Mouse (Mus musculus) spleen, postnatal 4 days (tissue): Measurements from ENCODE around the gene Ush2a.

ENCODE experiments used
- DNase-seq, 2 experiments: peaks; one replicate each; pipeline ENCODE4 v3.0.0; 2022; ENCODE audit warnings: low spot score in 2 of 2

The Ush2a gene

DNA sequence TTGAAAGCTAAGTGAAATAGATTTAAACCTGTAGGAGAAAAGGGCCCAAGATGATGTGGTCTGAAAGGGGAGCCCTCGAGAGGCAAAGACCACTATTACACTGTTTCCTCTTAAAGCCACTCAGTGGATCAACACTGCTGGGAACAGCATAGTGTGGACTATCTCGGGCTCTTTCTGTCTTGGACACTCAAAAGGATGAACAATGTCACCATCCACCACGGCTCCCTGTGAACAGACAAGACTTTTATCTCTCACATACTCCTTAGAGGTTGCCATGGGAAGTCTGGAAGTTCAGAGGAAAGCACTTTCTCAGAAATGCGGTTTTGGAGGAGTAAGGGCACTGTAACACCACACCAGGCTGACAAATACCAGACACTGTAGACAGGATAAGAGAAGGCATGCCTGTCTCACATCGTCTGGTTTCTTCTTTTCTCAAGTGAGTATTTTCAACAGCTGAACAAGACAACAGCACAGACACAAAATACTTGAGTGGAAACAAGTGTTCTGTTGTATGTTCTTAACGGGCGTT is 124.0 kb downstream of the Ush2a start:
- no peak for DNase-seq

DNA sequence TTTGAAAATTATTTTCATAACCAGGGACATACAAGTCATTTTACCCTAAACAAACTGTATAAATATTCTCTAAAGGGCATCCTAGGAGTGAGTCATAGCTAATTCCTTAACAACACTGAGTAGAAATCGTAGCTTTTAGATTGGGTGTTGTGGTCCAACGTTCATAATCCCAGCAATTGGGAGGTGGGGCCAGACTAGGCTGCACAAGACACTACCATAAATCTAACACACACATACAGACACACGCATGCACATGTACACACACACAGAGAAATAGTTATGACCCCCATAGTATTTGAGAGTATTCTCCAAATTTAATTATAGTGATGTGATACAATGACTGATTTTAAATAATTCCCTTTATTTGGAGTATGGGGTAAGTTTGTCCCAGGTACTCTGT is 125.5 kb downstream of the Ush2a start:
- DNase-seq = no peak

DNA sequence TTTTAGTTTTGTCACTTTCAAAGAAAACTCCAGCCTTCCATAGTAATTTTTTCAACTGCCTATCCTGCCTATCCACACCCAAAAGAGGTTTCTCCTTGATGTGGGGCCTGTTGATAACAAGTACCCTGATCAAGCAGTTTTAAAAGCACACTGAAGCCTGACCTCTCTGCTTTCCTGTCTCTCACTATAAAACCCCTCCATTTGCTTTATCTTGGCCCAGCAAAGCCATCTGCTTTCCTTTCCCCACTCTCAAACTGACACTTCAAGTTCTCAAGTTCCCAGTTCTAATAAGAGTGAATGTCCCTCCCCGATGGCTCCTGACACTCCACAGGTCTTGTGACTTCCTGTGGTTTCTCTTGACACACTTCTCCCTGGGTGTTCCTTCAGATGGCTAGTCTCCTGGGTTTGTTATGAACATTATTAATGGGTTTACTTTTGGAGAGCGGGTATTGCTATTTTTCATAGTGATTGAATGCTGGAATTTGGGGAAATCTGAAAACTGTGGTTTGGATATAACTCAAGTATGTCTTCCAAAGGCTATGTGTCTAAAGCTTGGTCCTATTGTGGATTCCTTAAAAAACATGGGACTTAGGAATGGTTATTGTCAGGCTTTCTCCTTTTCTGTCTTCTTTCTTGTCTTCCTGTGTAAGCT is 126.1 kb downstream of the Ush2a start:
- no peak for DNase-seq

GRCm38 (mm10) chr1:188390080-188390479 is 128.3 kb downstream of the Ush2a start:
- DNase-seq = no peak

GRCm38 (mm10) chr1:188407176-188407575 is 145.4 kb downstream of the Ush2a start:
- DNase-seq = no peak

DNA sequence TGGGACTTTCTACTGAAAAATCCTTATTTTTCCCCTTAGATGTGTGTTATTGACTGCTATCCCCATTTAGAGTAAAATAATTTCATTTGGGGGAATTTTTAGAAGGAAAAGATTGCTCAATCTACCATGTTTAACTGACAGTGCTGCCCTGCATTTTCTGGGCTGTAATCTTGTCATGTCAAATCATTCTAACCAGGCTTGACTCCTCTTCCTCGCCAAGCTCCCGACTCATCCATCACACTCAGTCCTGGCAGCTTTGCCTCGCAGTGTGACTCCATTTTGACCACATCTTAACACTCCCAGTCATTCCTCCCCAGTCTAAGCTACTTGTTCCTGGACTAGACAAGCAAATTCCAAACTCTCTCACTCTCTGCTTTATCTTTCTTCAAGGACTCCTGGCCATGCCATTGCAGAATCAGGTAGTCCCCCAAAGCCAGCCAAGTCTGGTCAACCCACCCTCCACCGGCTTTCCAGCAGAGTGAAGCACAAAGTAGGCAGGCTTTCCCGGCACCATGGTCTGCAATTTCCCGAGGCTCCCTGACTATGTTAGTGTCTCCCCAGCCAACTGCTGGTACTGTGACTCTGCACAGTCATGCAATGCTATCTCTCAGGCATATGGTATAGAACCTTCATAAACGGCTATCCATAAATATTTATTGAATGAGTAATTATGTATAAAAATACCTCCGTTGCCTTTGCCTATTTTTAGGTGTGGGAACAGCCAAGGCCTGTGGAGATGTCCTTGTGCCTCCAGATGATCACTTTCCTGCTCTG is 146.0 kb downstream of the Ush2a start:
- no peak for DNase-seq

- DNase-seq = no peak
Measured at GRCm38 (mm10) chr1:188410547-188410946, 148.7 kb downstream of the Ush2a start.

GRCm38 (mm10) chr1:188420543-188420942 is 158.7 kb downstream of the Ush2a start:
- no peak for DNase-seq

DNA sequence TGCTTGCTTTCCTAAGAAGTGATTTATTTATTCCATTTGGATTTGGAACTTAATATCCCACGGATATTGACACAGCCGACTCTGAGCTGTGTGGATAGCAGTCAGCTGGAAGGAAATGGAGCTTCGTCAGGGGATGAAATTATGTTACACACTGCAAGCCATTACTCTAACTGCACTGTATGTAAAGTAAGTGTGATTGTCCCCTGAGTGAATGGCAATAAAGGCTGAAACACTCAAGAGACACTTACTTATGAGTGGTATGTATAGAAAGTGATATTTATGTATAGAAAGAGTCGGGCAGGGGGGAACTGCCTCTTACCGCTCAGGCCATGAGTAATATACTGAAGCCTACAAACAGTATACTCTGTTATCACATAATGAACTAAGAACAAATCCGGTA is 166.3 kb downstream of the Ush2a start:
- no peak for DNase-seq

GRCm38 (mm10) chr1:188430689-188431088 is 168.9 kb downstream of the Ush2a start:
- DNase-seq = no peak

DNA sequence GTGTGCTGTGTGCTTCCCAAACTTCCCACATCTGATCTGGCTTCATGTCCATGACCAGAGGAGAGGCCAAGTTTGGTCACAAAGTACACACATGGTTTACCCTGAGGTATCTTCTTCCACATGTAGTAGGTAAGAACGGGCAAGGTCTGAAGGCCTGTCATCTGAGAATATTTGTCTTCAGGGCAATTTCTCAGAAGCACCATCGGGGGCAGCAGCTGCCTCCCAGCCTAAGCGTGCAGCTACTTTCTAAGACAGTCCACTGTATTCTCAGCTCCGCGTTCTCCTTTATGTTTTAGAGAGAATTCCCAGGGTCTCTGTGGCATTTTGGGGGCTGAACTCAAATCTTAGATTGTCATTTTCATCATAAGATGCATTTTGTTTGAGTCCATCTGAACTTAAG is 186.1 kb downstream of the Ush2a start:
- no peak for DNase-seq

DNA sequence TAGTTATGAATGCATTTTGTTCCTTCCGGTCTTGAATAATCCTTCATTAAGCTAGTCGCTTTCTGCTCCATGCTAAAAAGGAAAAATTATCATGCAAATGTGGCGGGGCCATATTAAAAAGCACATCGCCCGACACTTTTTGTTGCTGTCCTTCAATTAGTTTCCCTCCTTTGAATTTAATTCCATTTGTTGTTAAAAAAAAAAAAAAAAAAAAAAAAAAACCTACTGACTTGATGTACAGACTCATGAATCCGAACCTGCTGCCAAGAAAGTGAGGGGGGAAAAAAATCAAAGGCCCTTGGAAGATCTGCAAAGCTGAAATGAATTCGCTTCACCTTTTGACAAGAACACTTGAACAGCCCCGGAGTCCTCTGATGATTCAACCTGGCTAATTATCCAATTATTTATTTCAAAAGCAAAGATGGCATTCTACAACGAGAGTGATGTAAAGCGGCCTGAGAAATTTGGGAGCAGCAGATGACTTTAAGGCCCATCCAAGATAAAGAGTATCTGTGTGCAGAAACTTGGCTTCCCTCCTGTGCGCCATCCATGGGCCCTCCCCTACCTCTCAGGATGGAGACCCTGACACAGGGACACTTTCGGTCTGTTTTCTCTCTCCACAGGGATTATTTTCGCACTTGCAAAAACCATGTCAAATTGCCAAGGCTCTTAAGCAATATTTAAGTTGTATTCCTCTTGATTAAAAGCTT is 194.8 kb downstream of the Ush2a start:
- DNase-seq = no peak

- no peak for DNase-seq
Measured at GRCm38 (mm10) chr1:188457221-188458008, 195.6 kb downstream of the Ush2a start.

- DNase-seq = no peak
Measured at GRCm38 (mm10) chr1:188461203-188461602, 199.4 kb downstream of the Ush2a start.

GRCm38 (mm10) chr1:188464653-188465052 is 202.8 kb downstream of the Ush2a start:
- no peak for DNase-seq

GRCm38 (mm10) chr1:188468371-188468783 is 206.6 kb downstream of the Ush2a start:
- no peak for DNase-seq

DNA sequence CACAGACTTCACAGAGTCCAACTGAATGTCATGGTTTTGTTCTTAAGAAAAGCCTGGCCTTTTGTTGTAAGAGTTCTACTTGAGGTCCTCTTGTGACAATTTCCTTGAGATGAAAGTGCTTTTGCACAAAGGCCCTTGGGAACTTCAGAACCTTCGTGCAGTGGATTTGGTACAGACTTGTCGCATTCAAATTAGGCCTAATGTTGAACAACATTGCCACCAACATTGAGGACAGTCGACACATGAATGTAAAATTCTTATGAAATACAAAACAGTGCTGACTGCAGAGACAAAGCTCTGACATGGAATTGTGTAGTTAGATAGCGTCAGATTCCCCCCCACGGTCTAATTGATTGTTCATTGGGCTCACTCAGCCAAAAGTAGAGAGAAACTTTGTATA is 243.1 kb downstream of the Ush2a start:
- DNase-seq = no peak

DNA sequence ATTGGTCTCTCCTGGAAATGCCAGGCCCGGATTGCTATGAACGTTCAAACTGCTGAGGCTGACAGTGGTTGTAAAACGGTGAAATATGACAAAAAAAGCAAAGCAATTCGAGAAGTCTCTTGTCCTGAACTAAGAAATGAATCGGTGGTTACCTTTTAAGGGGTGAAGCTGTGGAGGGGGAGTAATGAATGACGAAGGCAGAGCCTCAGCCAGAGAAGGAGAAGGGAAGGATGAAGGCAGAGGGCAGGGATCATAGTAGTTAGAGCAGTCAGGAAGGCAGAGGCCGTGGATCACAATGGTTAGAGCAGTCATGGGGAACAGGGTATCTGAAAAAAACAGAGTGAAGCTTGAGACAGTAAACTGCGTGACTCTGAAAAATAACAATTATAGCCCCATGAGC is 257.0 kb downstream of the Ush2a start:
- DNase-seq = no peak

DNA sequence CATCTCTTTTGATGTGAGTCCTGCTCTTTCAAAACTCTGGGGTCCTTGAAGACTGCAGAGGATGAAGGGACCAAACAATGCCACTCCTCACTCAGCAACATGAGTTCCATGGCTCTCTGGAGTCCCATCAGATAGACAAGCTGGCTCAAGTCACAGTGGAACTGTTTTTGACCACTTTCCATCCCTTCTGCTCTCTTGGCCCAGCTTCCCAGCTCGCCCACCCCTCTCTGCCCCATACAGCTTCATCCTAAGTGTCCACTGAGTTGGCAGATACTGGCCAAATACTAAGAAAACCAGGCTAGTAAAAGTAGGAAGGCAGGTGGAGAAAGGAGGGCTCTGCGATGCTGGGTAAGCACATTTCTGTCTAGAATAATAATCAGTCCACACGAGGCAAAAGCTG is 265.6 kb downstream of the Ush2a start:
- no peak for DNase-seq

DNA sequence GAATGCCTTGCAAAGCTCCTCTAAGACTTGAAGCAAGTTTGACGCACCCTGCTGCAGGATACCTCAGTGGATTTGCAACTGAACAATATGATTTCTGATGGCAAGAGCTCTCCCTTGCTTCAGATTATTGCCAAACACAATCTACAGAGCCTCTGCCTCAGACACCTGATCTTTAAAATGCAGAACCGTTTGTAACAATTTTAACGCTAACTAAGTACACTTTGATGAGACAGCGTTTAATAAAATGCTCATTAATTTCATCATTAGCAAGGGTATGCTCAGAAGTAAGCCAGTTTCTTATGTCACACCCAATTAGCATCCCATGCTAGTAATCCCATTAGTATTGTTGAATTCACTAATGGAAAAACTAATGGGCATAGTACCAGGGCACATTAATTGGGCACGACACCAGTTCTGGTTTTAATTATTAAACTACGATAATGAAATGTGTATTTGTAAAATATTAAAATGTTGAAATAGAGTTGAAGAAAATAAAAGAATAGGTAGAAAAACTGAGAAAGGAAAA is 267.8 kb downstream of the Ush2a start:
- DNase-seq = no peak

DNA sequence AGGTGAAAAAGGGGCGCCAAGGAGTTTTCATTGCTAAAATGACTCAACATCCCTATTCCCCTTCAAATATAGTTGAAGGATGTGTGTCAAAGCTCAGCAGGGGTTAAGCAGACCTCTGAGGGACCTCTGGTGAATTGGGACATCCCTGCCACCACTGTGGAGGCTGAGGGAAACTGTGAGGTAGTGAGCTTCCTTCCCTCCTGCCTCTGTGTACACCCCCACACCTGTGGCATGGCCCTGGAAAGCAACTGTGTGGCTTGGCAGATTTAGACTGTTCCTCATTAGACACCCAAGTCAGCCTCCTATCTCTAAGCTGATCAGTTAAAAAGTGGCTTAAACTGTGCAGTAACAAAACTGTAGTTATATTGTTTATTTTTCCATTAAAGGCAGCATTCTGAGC is 275.2 kb downstream of the Ush2a start:
- no peak for DNase-seq

DNA sequence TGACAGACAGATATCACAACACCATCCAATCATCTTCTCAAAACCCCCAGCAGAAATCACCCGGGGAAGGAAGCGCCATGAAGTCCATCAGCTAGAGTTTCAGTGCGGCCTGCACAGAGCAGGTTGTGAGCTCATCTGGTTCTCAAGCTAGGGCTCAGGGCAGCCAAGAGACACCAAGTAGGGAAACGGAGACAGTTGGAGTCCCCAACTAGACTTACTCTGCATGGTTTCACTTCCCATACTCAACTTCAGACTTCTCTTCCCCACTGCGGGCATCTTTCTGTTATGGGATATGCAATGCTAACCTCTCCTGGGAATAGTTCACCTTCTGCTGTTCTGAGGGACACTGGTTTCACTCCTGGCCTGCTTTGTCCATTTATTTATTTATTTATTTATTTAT is 277.8 kb downstream of the Ush2a start:
- no peak for DNase-seq
